In the genomic region with DNA sequence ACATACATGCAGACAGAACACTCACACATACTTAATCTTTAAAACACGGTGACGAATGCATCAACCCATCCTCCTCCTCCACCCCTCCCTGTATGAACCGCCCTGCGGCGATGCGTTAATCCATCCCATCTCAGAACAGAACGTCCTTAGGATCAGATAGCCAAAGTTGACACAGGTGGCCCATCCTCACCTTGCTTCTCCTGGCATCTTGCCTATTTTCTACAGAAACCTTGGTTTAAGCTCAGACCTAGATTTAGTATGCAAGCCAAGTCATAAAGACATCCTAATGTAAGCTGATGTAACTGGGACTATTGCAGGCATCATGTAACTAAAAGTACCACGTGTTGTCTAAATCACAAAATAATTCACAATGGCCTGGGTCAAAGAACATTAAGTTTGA, we compare ENCODE assay signal across 36 mouse cellular contexts. TPM values are rescaled to one million over a fixed set of nuclear protein-coding genes. Genes with fewer than 3 reads are reported as not detected.
"Had no signal": no experiment of that assay in that cellular context is flagged by ENCODE, and none has a peak within 500 bp of the region (broad histone marks: within the 10 kb centered on the region; RNA-seq: fewer than 3 reads in every experiment).

No protein-coding gene starts in this region.

- DNase-seq: left cerebral cortex, postnatal 4 days; liver; liver, embryonic 13.5 days; liver, postnatal 0 days; lung, adult 18-20 months; lung, adult 2 months; lung, embryonic 14.5 days; lung, postnatal 10 days; lung, postnatal 14 days; lung, postnatal 36 days; lung, postnatal 4 days; midbrain, embryonic 14.5 days had no signal

- H3K9me3 ChIP-seq: limb, embryonic 10.5 days; limb, embryonic 12.5 days; limb, embryonic 13.5 days; limb, embryonic 15.5 days; liver, embryonic 12.5 days; liver, embryonic 13.5 days; liver, embryonic 15.5 days; lung, embryonic 15.5 days; megakaryocyte, embryonic 14.5 days; midbrain, embryonic 10.5 days; midbrain, embryonic 12.5 days; midbrain, embryonic 13.5 days; midbrain, embryonic 15.5 days had no signal

- H3K27ac ChIP-seq: limb, embryonic 10.5 days; limb, embryonic 12.5 days; limb, embryonic 13.5 days; limb, embryonic 15.5 days; liver, embryonic 12.5 days; liver, embryonic 13.5 days; liver, embryonic 14.5 days; liver, embryonic 15.5 days; lung, embryonic 15.5 days; macrophage; midbrain, embryonic 10.5 days; midbrain, embryonic 12.5 days; midbrain, embryonic 13.5 days; midbrain, embryonic 15.5 days had no signal

- ATAC-seq: liver, embryonic 12.5 days; liver, postnatal 0 days; lung, postnatal 0 days; midbrain, embryonic 13.5 days; midbrain, embryonic 15.5 days; midbrain, embryonic 16.5 days had no signal

- H3K4me1 ChIP-seq: limb, embryonic 10.5 days; limb, embryonic 12.5 days; limb, embryonic 13.5 days; limb, embryonic 15.5 days; liver, embryonic 12.5 days; liver, embryonic 13.5 days; liver, embryonic 15.5 days; lung, embryonic 15.5 days; midbrain, embryonic 10.5 days; midbrain, embryonic 12.5 days; midbrain, embryonic 13.5 days; midbrain, embryonic 15.5 days had no signal

- H3K4me2 ChIP-seq: limb, embryonic 12.5 days; limb, embryonic 13.5 days; limb, embryonic 15.5 days; liver, embryonic 11.5 days; liver, embryonic 12.5 days; liver, embryonic 13.5 days; liver, embryonic 15.5 days; lung, embryonic 14.5 days; lung, embryonic 15.5 days; midbrain, embryonic 11.5 days; midbrain, embryonic 12.5 days; midbrain, embryonic 13.5 days; midbrain, embryonic 15.5 days had no signal

- H3K27me3 ChIP-seq: limb, embryonic 12.5 days; limb, embryonic 13.5 days; limb, embryonic 15.5 days; liver, embryonic 12.5 days; liver, embryonic 13.5 days; liver, embryonic 15.5 days; lung, embryonic 15.5 days; megakaryocyte, embryonic 14.5 days; midbrain, embryonic 12.5 days; midbrain, embryonic 13.5 days; midbrain, embryonic 15.5 days had no signal

- H3K9ac ChIP-seq: limb, embryonic 12.5 days; limb, embryonic 13.5 days; limb, embryonic 15.5 days; liver, embryonic 12.5 days; liver, embryonic 13.5 days; liver, embryonic 14.5 days; liver, embryonic 15.5 days; liver, postnatal 0 days; lung, embryonic 14.5 days; lung, embryonic 15.5 days; midbrain, embryonic 12.5 days; midbrain, embryonic 13.5 days; midbrain, embryonic 15.5 days had no signal

- H3K4me3 ChIP-seq: limb, embryonic 10.5 days; limb, embryonic 12.5 days; limb, embryonic 13.5 days; limb, embryonic 15.5 days; liver, embryonic 12.5 days; liver, embryonic 13.5 days; liver, embryonic 15.5 days; lung, embryonic 15.5 days; megakaryocyte, embryonic 14.5 days; midbrain, embryonic 10.5 days; midbrain, embryonic 12.5 days; midbrain, embryonic 13.5 days; midbrain, embryonic 15.5 days; myocyte had no signal

RNA-seq across cellular contexts. Expression of a gene that starts 54.6 kb away (rescaled TPM):
- total RNA-seq: left cerebral cortex, postnatal 4 days; liver, adult 2 months; megakaryocyte-erythroid progenitor cell, adult 5-6 weeks; monocyte, adult 5-6 weeks had no signal
- polyA plus RNA-seq: limb, embryonic 10.5 days; limb, embryonic 13.5 days; liver, adult 2 months; liver, embryonic 12.5 days; liver, embryonic 13.5 days; liver, embryonic 15.5 days; liver, embryonic 16.5 days; liver, postnatal 0 days; lung, embryonic 14.5 days; macrophage; midbrain, embryonic 10.5 days; midbrain, embryonic 11.5 days; midbrain, embryonic 12.5 days; midbrain, embryonic 13.5 days; midbrain, embryonic 14.5 days; midbrain, embryonic 15.5 days; midbrain, embryonic 16.5 days; midbrain, postnatal 0 days; myocyte had no signal
